Mouse (Mus musculus): Measurements from ENCODE around the gene Wnt5b.

The Wnt5b gene

DNA sequence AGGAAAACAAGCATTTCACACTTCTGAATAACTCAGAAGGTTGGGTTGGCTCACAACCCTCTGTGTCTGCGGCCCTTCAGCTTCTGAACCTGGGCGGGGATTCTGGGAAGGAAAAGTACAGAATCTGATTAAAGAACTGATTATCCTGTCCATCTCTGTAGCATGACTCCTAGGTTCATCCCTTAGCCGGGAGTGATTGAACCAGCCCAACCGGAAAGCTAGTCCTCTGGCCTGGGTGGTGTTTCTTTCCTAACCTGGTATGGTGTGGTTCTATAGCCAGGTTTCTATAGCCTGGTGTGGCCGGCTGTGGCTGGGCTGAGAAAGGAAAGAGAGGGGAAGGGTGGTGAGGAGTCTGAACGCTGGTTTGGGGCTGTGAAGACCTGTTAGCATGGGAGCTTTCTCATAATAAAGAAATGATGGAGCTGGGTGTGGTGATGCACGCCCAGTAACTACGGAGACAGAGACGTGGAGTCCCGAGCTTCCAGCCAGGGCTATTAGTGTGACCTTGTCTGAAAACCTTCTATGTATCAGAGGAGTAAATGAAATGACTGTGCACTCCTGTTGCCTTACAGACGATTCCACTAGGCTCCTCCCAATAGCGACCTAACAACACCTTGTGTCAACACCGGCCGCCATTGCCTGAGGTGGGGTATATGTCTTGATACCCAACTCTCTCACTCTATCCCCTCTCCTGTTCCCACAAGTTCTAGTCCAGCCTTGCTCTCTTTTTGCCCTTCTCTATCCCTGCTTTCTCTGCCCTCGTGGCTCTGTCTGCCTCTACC lies 129.7 kb downstream of the Wnt5b start:
- no peak for DNase-seq

DNA sequence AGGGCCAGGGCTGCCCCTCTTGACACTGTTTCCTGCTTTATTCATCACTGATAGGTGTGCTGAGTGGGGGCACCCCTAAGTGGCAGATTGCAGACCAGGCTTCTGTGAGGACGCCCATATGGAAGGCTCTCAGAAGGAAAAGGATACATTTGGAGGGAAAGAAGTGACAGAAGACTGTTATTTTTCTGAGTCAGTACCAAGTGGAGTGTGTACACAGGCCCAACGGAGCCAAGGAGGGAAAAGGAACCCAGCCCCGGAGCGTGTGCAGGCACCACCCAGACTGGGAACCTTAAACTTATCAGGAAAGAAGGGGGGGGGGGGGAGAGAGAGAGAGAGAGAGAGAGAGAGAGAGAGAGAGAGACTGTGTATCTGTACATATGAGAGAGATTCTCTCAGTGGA lies 131.6 kb downstream of the Wnt5b start:
- DNase-seq = no peak

DNA sequence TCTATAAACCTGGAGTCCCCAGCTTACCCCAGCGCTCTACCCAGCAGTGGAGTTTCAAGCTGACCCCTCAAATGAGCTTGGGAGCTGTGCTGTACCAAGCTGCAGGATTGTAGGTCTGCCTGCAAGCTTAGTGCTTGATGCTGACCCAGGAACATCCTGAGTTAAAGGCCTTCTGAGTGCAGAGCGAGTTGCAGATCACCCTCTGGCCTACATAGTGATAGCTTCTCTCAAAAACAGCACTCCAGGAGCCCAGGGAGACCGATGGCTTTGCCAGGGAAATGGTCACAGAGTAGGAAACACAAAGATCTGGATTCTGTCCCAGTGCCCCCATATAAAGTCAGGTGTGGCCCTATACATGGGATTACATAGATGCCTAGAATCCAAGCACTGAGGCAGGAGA lies 132.6 kb downstream of the Wnt5b start:
- DNase-seq = no peak

DNA sequence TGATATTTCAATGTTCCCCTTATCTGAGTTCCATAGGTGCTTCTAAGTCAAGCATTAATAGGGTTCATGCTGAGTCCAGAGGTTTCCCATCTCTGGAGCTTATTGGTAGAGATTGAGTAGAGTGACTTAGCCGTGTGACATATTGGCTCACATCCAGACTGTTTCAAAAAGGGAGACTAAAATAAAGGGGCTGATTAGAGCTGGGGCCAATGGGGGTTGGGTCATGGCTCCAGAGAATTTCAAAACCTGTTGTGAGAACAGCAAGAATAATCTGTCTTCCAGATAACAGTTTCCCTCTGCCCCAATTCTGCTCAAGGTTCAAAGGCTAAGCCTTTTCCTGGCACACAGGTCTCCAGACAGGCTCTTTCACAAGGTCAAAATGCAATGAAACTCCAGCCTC lies 134.4 kb downstream of the Wnt5b start:
- DNase-seq = no peak

DNA sequence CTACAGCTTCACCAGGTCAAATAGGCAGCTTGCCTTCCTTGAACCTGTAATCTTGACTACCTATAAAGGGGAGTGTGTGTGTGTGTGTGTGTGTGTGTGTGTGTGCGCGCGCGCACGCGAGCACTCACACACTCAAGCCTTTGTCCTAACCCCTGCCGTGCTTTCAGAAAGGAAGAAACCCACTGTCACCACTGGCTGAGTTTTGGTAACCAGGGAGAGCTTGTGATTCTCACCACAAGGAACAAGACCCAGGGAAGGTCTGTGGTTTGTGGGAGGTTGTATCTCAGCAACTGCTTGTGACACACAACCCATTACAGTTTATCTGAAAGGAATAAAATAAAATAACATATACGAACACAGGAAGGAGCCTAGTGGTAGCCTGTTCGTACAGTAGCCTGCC lies 135.6 kb downstream of the Wnt5b start:
- no peak for DNase-seq

DNA sequence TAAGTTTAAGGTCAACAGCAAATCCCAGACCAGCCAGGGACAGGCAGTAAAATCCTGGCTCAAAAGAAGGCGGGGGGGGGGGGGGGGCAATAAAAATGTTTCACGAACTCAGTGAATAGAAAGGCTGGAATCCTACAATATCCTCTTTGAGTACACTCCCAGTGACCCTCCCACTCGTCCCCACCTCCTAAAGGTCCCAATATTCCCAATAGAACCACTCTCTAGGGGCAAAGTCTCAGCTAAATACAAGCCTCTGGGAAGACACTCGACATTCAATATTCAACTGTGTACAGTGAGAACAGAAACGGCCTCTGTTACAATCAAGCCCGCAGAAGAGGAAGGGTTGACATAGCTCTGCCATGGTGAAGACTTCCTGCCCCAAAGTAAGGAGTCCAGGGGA lies 136.3 kb downstream of the Wnt5b start:
- no peak for DNase-seq

DNA sequence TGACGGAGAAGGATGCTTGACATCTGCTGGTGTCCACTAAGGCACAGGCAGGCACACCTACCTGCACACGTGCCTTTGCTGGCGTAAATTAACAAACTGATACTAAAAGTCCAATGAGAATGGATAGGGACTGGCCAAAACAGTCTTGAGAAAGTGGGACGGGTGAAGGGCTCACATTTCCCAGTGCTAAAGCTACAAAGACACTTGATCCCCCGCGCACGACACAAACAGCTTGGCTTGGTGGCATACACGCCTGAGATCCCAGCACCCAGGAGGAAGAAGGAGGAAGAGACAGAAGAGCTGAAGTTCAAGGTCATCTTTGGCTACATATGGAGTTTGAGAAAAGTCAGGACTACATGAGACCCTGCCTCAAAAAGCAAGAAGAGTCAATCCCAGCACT lies 137.6 kb downstream of the Wnt5b start:
- no peak for DNase-seq

DNA sequence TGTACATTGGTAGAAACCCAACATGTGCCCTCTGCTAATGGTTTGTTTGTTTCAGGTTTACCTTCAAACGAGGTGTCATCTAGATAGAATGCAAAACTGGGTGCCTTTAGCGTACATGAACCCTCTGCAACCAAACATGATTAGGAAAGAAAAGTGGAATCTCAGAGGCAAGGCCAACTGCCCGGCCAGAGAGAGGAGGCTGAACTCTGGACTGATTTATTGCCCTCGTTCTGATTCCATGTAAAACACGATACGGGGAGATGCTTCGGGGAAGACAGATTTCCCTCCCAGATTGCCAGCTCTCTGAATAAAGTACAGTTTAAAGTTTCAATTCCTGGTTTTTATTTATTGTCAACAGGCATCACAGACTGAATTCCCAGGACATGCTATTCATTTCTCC lies 138.8 kb downstream of the Wnt5b start:
- no peak for DNase-seq

DNA sequence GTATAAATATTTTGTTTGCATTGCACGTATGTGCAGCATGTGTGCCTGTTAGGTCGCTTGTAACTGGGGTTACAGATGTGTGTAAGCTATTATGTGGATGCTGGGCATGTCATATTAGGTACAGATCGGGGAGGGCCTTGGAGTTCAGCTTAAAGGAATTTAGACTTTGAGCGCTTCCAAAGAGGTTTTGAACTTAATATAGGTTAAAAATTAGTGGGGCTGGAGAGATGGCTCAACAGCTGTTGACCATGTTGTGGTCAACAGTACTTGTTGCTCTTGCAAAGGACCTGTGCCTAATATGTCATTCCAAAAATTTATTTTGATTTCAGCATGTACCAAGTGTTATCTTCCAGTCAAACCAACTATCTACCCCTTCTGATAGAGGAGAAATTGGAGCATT lies 139.3 kb downstream of the Wnt5b start:
- no peak for DNase-seq

DNA sequence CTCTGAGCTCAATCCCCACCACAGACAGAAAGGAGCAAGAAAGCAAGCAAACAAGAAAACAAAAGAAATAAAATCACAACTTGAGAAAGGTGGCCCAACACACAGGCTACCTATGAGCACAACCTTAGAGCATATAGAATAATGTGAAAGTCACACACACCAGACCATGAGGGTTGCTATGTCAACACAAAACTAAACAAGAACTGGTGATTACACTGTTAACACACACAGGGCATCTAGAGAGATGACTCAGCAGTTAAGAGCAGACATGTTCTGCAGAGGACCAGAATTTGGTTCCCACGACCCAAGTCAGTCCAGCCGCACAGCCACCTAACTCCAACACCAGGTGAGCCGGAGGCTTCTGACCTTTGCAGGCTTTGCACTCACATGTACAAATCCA lies 141.2 kb downstream of the Wnt5b start:
- no peak for DNase-seq

DNA sequence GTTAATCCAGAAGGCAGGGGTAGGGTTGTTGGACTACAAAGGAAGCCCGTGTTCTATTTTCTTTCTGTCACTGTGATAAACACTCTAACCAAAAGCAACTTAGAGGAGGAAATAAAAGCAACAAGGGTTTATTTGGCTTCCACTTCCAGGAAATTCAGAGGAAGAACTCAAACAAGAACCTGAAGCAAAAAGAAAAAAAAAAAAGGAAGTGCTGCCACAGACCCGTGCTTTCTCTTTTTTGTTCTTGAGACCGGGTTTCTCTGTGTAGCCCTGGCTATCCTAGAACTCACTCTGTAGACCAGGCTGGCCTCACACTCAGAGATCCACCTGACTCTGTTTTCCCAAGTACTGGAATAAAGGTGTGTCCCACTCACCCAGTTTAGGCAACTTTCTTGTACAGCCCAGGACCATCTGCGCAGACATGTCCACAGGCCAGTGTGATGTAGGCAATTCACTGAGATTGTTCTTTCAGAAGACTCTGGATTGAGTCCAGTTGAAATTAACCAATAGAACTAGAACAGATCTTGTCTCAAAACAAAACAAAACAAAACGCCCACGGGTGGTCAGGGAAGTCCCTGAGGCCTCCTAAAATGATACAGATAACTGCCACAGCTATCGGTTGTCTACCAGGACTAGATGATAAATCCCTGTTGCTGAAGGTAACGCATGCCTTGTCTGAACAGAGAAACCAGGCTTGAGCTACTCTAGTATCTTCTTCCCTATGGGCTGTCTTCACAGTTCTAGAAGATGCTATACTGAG lies 142.4 kb downstream of the Wnt5b start:
- no peak for DNase-seq

DNA sequence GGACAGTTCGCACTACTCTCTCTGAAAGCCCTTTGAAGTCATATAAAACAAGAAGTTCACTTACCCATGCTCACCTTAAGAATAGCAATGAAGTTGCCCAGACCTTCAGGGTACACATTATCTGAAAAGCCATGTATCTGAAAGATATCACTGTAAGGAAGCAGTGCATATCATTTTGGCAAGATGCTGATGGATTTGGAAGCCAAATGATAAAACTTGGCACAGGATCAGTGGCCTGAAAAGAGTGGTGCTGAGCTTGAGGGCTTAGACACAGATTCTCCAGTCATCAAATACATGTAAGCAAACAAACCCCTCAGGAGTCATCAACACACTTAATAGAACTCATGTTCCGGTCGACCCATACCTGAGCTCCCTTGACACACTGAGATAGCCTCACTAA lies 143.5 kb downstream of the Wnt5b start:
- DNase-seq = no peak

DNA sequence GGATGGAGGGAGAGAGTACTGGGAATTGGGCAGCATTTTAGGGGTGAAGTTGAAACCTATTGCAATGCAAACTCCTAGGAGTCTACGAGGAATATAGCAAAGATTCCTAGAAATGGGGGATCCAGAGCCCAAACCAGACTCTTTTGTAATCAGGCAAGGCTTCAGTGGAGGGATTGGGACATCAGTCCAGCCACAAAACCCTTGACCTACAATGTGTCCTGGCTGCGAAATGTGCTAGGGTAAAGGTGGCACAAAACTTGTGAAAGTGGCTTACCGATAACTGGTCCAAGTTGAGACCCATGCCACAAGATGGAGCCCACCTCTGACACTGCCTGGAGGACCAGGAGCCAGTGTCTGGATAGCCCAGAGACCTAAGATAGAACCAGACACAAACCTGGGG lies 144.8 kb downstream of the Wnt5b start:
- DNase-seq = no peak

DNA sequence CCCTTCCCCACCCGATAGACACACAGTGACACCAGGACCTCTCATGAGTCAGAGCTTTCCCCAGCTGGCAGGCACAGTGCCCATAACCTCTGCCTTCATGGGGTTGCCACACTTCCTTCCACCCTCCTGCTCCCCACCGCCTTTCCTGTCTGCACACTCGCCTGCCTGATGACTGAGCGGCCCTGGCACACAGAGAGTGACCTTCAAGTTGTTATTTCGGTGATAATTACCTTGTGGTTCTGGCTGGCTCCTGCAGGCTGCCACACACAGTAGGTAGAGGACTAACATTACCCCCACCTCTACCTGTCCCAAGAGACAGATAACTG lies 147.9 kb downstream of the Wnt5b start:
- peak; percentile 58 to 83 for DNase-seq

DNA sequence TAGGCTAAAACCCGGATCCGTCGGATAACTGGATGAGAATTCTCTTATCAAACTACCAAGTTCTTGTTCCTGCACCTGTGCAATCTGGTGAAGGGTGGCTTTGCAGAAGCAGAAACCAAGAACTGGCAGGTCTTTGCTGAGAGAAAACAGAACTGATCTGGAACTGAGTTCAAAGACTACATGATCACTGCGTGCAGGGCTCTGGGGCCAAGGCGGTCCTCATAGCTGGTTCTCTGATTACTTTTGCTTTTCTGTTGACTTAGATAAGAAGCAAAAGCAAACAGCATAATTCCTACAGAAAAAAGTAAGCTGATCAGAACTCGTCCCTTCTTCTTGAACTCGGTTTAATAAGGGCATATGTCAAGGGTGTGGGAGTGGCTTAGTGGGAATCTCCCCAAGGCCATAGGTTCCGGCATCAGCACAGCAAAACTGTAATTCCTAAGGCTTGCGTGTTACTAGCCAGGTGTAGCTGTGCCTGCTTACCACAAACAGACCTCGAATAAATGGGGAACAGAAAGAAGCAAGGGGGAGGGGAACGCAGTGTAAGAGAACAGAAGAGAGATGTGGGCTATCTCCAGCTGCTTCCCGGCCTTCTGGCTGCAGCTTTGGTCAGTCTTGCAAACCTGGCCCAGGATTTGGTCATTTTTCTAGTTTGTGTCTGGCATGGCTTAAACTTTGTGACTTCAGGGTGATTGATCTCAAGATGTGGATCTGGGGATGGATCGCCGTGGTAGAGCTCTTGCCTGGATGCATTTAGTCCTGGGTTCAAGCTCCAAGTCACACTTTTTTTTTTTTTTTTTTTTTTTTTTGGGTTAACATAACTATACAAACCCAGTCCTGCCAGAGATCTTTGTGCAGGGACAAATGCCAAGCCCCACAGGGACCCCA lies 148.5 kb downstream of the Wnt5b start:
- DNase-seq = no peak

DNA sequence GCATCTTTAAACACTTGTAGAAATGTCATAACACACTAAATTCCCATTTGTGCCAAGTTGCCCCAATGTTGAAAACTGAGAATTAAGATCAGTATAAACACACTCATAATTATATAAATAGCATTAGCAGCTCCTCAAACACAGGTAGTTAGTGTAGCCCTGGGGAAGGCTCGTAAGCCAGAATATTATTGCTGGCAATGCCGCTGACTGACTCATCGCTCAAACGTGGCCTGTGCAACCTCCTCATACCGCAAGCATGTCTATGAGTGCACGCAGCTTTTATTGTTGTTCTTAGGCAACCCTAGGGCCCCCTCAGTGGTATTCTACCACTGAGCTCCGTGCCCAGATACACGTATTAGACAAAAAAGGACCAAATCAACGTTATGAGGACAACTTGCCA lies 151.3 kb downstream of the Wnt5b start:
- no peak for DNase-seq

DNA sequence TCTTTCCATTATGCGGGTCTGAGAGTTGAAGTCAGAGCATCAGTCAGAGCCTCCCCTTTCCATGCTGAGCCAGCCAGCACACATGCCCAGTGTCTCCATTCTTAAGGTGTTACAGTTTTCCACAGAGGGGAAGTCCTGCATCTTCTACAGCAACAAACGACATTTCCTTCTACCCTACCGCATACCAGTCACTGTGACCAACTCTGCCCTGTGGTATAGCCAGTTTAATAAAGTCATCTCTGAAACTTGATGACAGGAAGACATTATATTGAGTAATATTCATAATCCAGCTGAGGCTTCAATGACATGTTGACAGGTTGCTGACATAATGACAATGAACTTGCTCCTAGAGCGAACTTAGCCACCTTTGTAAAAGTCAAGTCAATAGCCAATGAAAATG lies 153.4 kb downstream of the Wnt5b start:
- DNase-seq = no peak

DNA sequence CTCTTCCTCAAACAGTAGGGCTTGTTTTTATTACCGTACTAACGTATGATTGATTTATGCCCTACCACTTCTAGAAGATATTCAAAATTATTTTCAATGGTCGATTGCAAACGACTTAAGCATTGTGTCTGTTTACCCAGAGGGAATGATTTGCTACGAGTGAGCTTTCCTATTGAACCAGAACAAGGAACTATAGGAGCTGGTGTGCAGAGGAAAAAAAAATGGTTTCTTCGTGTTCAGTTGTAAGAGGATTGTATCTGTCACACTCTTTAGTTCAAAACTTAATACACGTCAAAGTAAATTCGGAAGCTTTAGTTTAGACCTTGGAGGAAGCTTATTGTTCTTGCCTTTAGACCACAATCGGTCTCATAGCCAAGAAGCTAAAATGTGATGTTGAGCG lies 155.1 kb downstream of the Wnt5b start:
- no peak for DNase-seq

DNA sequence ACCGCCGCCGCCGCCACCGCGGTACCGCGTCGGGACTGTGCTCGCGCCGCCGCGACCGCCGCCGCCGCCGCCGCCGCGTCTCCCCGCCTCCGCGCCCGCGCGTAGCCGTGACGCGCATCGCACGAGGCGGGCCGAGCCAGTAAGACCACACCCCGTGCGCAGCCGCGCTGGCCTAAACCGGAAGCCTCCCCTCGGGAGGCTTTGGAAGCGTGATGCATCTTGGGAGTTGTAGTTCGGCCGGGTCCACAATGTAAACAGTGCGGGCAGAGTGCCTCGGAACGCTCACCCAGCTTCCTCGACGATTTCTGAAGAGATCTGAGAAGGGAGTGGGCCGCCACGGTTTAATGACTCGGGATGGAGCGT lies 155.5 kb downstream of the Wnt5b start:
- peak; percentile 97 to 98 for DNase-seq

DNA sequence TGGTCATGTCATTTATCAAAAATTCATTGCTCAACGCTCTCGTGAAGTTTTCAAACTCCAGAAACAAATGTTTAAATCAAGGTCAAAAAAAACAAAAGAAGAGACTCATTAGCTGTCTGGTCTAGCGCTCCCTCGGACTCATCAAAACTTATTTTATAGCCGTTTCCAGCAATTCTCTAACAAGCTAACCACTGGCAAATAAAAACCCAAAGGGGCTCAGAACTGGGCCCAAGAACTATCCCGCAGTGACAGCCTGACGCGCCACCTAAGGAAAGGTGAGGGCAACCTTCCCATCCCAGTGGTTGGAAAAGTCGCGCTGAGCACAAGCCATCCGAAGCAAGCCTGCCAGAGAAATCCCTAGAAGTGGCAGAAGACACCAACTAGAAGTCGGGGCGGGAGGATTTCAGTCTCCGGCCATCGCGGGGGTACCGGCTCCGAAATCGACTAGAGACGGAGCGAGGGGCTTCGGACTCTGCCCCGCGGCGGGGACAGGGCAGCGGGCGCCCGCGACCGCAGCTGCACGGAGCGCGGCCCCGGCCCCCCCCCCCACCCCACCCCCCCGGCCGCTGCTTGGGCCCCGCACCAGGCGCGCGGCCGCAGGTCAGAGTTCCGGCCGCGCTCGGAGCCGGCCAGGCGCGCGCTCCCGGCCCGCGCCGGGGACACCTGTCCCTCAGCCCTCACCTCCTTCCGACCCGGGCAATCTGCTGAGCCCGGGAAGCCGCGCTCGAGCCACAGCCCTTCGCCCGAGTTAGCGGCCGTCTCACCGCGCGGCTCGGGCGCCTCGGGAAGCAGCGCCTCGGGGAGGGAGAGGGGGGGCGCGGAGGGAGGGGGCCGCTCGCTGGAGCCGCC lies 156.1 kb downstream of the Wnt5b start:
- peak; percentile 42 to 81 for DNase-seq

DNA sequence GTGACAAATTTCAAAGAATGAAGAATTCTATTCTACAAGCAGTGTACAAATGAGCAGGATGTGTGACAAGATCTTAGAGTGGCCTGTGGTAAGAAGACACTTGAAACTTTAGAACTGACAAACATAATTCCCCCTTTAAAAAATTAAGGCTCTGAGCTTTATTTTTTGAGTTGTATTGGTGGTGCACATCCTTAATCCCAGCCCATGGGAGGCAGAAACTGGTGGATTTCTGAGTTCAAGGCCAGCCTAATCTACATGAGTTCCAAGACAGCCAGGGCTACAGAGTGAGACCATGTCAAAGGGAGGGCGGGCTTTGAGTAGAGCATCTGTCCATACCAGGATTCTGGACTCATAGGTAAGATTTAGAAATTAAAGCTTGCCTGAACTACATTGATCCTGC lies 157.3 kb downstream of the Wnt5b start:
- no peak for DNase-seq

DNA sequence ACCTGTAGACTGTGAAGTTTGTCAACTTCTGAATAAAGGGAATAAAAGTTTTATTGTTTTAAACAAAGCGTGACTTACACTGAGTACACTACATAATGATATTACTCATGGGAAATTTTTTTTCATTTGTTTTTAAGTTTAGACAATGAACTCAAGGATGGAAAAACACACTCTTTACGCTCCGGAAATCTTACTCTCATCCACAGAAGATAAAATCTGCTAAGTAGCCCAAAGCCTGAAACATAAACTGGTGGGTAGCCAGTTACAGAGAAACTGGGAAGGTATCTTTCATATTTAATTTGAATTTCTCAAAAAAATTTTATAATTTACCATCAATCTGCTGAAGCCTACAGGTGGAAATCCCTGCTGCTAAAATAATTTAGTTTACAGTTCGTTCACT lies 157.7 kb downstream of the Wnt5b start:
- no peak for DNase-seq

DNA sequence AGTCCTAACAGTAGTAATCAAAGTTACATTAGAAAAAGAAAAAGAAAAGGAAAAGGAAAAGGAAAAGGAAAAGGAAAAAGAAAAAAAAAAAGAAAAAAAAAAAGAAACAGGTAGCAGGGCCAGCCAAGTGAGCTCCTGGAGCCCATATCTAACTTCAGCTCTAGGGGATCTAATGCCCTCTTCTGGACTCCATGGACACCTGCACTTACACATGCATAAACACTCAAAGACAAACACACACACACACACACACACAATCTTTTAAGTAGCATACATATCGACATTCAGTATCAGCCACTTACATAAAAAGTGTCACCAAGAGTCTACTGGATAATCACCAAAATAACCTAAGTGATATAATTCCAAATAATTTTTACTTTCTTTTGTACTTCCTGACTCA lies 158.5 kb downstream of the Wnt5b start:
- no peak for DNase-seq

All from kidney, postnatal 25 days (tissue).